Mouse (Mus musculus) layer of hippocampus, adult 18-20 months (tissue): ENCODE data around the gene Ldlrap1. TPM values are rescaled to one million over a fixed set of nuclear protein-coding genes. Genes with fewer than 3 reads are reported as not detected.
"Not testable (repeated sequence)": the region's sequence is repeated elsewhere in the genome, so short reads cannot be mapped to it uniquely, and the experiment has no call there.

Source experiments
- DNase-seq, 2 experiments: peaks; one replicate each; pipeline ENCODE4 v3.0.0; 2022; ENCODE audit warnings: low spot score in 2 of 2
- long read RNA-seq: library from polyadenylated mRNA; stranded (forward); transcript quantifications from one replicate; pipeline ENCODE4 v2.0.0, GENCODE M21; 2021
- total RNA-seq, 2 experiments: library from RNA; stranded (reverse); gene quantifications; 2 replicates each; pipeline ENCODE4 v1.2.3; 2021

Gene Ldlrap1
- 1 to 10 TPM; 1.3 to 2.4 TPM for total RNA-seq
- long read RNA-seq, full-length matches to known transcripts, result 6 of 6 reads
- long read RNA-seq, partial matches to known transcripts, result 0 of 6 reads
- long read RNA-seq, other reads (novel, unspliced or antisense), result 0 of 6 reads

GRCm38 (mm10) chr4:134767426-134768225 lies at the start of gene Ldlrap1:
TSS of gene Ldlrap1 (minus strand) at chr4:134768024.
- peak; percentile 19 to 63 for DNase-seq

GRCm38 (mm10) chr4:134814229-134814571 lies 46.4 kb upstream of the Ldlrap1 start:
- DNase-seq, result no peak

GRCm38 (mm10) chr4:134813406-134814228 lies 45.8 kb upstream of the Ldlrap1 start:
- no peak for DNase-seq

- peak in 1 of 2 experiments; percentile 45 for DNase-seq
These were observed 36.9 kb upstream of the Ldlrap1 start for GRCm38 (mm10) chr4:134804765-134805164.

- DNase-seq, result no peak
These were observed 34.9 kb upstream of the Ldlrap1 start for GRCm38 (mm10) chr4:134802765-134803164.

GRCm38 (mm10) chr4:134802155-134802554 lies 34.3 kb upstream of the Ldlrap1 start:
- DNase-seq, result no peak

- no peak for DNase-seq
These were observed 32.9 kb upstream of the Ldlrap1 start for GRCm38 (mm10) chr4:134800693-134801092.

GRCm38 (mm10) chr4:134800098-134800497 lies 32.3 kb upstream of the Ldlrap1 start:
- DNase-seq, result peak; percentile 13 to 60

GRCm38 (mm10) chr4:134799272-134799671 lies 31.4 kb upstream of the Ldlrap1 start:
- DNase-seq, result peak; percentile 24 to 57

- DNase-seq, result no peak
These were observed 31.0 kb upstream of the Ldlrap1 start for GRCm38 (mm10) chr4:134798861-134799260.

- no peak for DNase-seq
These were observed 29.8 kb upstream of the Ldlrap1 start for GRCm38 (mm10) chr4:134797621-134798020.

GRCm38 (mm10) chr4:134796581-134797361 lies 28.9 kb upstream of the Ldlrap1 start:
- DNase-seq, result no peak

GRCm38 (mm10) chr4:134795819-134796485 lies 28.1 kb upstream of the Ldlrap1 start:
- DNase-seq, result no peak

- DNase-seq, result not testable (repeated sequence)
These were observed 27.1 kb upstream of the Ldlrap1 start for GRCm38 (mm10) chr4:134794959-134795358.

GRCm38 (mm10) chr4:134793213-134793956 lies 25.6 kb upstream of the Ldlrap1 start:
- DNase-seq, result peak; percentile 25 to 49

GRCm38 (mm10) chr4:134791731-134792130 lies 23.9 kb upstream of the Ldlrap1 start:
- no peak for DNase-seq

GRCm38 (mm10) chr4:134786946-134787345 lies 19.1 kb upstream of the Ldlrap1 start:
- no peak for DNase-seq

- no peak for DNase-seq
These were observed 16.9 kb upstream of the Ldlrap1 start for GRCm38 (mm10) chr4:134784701-134785100.

GRCm38 (mm10) chr4:134779136-134779934 lies 11.5 kb upstream of the Ldlrap1 start:
- no peak for DNase-seq
